Mouse (Mus musculus) kidney, embryonic 14.5 days (tissue): Measurements from ENCODE around the gene Mcfd2. TPM values are rescaled to one million over a fixed set of nuclear protein-coding genes. Genes with fewer than 3 reads are reported as not detected.

Experiments
- ATAC-seq: fragments of 200-750 bp; cut with Nextera tagmentation; 2 replicates; pipeline ENCODE4 v1.8.0; 2017; ENCODE audit warnings: moderate number of reproducible peaks, mild to moderate bottlenecking, moderate TSS enrichment, moderate library complexity; ENCODE audit not compliant: low FRiP score, low TSS enrichment
- H3K27ac ChIP-seq: fragments of 300-500 bp; sonication (generic); 2 replicates; pipeline ENCODE4 v1.5.1; 2014; ENCODE audit warnings: low read depth, mild to moderate bottlenecking, low read length, moderate library complexity, mixed read lengths
- H3K27me3 ChIP-seq: fragments of 300-500 bp; sonication (generic); 2 replicates; pipeline ENCODE4 v1.6.1; 2014; ENCODE audit warnings: mild to moderate bottlenecking, low read length; ENCODE audit not compliant: control insufficient read depth, insufficient read depth
- H3K36me3 ChIP-seq: fragments of 300-500 bp; sonication (generic); 2 replicates; pipeline ENCODE4 v1.6.1; 2014; ENCODE audit warnings: low read length, mixed read lengths; ENCODE audit not compliant: control insufficient read depth, insufficient read depth
- H3K4me1 ChIP-seq: fragments of 300-500 bp; sonication (generic); 2 replicates; pipeline ENCODE4 v1.6.1; 2014; ENCODE audit warnings: low read length, mixed read lengths; ENCODE audit not compliant: control insufficient read depth, insufficient read depth
- H3K4me2 ChIP-seq: fragments of 300-500 bp; sonication (generic); replicated peaks from 2 replicates; pipeline ENCODE4 v1.6.1; 2014; ENCODE audit warnings: low read depth, mild to moderate bottlenecking, low read length
- H3K4me3 ChIP-seq: fragments of 300-500 bp; sonication (generic); 2 replicates; pipeline ENCODE4 v1.5.1; 2014; ENCODE audit warnings: mild to moderate bottlenecking, low read length
- H3K9ac ChIP-seq: fragments of 300-500 bp; sonication (generic); 2 replicates; pipeline ENCODE4 v1.6.1; 2014; ENCODE audit warnings: low read depth, mild to moderate bottlenecking, low read length, moderate library complexity
- H3K9me3 ChIP-seq: fragments of 300-500 bp; sonication (generic); 2 replicates; pipeline ENCODE4 v1.6.1; 2016; ENCODE audit warnings: low read length; ENCODE audit not compliant: control insufficient read depth
- WGBS: fragments of 180-500 bp; shearing (Covaris S2); extraction: QIAGEN DNeasy Blood & Tissue Kit; methylation state at CpG from one replicate; pipeline ENCODE4 v1.1.7; 2014; 5-methylcytosine and 5-hydroxymethylcytosine counted together
- polyA plus RNA-seq: library from polyadenylated mRNA; unstranded; fragments of >200 nt; fragmentation: Nextera tagmentation; extraction: Ambion mirVana; gene quantifications from 2 replicates; pipeline ENCODE4 v1.2.1, GENCODE M21; 2014

The Mcfd2 gene
- polyA plus RNA-seq, 1 experiment from 2014 or later = 104 TPM

DNA sequence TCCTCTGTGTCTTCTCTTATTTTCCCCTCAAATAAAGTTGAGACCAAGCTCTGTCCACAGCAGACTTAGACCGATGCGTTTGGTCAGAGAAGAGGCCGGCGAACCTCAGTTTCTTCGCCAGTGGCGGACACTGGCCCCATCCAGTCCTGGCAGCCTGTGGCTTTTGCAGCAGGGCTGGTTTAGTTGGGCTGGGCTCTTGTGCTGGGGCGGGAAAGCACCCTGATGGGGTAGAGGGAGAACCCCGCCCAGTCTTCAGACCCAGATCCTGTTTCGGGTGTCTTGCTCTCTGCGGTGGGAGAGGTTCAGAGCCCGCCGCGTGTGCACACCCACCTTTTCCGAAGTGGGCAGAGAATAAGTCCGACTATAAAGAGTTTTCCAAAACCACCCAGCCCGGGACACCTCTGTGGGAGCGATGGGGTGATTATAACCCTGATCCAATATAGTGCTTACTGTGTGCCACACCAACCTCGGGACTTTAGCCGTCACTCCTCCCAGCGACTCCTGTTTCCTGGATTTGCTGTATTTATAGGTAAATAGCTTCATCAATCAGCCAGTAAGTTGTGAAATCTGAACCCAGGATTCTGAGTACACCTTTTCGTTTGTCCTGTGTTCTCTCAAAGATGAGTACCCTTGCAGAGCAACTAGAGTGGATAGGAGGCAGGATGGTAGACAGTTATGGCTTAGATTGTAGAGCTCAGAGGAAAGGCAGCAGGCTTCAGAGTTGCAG, 18.2 kb upstream of the Mcfd2 start:
- H3K27ac ChIP-seq = no peak overlapping the region
- peaks cover 8% of the 10 kb centered on the region for H3K27me3 ChIP-seq
- H3K9me3 ChIP-seq = no peaks in the 10 kb centered on the region
- H3K4me1 ChIP-seq = peaks cover 6% of the 10 kb centered on the region; the same call in 1 of the 2 replicates
- no peak for ATAC-seq
- WGBS = 6% methylated on average over 21 of the region's 21 CpGs
- no peaks in the 10 kb centered on the region for H3K36me3 ChIP-seq
- peak overlapping the region; percentile 78; the same call in 1 of the 2 replicates for H3K9ac ChIP-seq
- H3K4me3 ChIP-seq = peak overlapping the region; percentile 76
- peak overlapping the region; percentile 99 for H3K4me2 ChIP-seq

- peak overlapping the region; percentile 78 for H3K9ac ChIP-seq
- under 1% methylated on average over 56 of the region's 56 CpGs for WGBS
- peaks cover 6% of the 10 kb centered on the region; the same call in 1 of the 2 replicates for H3K4me1 ChIP-seq
- H3K36me3 ChIP-seq = no peaks in the 10 kb centered on the region
- ATAC-seq = 0 out of 2 replicates have a peak, but pooled peaks have one; percentile 30
- H3K27me3 ChIP-seq = peaks cover 8% of the 10 kb centered on the region
- no peaks in the 10 kb centered on the region for H3K9me3 ChIP-seq
- peak overlapping the region; percentile 99 for H3K4me2 ChIP-seq
- H3K4me3 ChIP-seq = peak overlapping the region; percentile 76
- peak overlapping the region; percentile 76 for H3K27ac ChIP-seq
Observed at GRCm38 (mm10) chr17:87283055-87283754, 17.5 kb upstream of the Mcfd2 start.

GRCm38 (mm10) chr17:87282706-87283053, 16.9 kb upstream of the Mcfd2 start, which contains the start of gene Ttc7:
Gene Ttc7 (plus strand): TSS chr17:87282886.
- Histone ChIP-seq H3K27ac (peak within 1 kb of the TSS; percentile 92), H3K27me3 (peaks cover 8% of the 10 kb centered on the region), H3K36me3 (no peaks in the 10 kb centered on the region), H3K4me2 (peak within 1 kb of the TSS; percentile 99), H3K9me3 (no peaks in the 10 kb centered on the region), H3K9ac (peak within 1 kb of the TSS; percentile 78), H3K4me3 (peak within 1 kb of the TSS; percentile 76), H3K4me1 (peaks cover 6% of the 10 kb centered on the region; the same call in 1 of the 2 replicates)
- peak; percentile 94 for ATAC-seq
- WGBS = under 1% methylated on average over 34 of the region's 38 CpGs

- Histone ChIP-seq H3K36me3 (no peaks in the 10 kb centered on the region), H3K4me2 (peak overlapping the region; percentile 99), H3K4me1 (peaks cover 6% of the 10 kb centered on the region; the same call in 1 of the 2 replicates), H3K4me3 (peak overlapping the region; percentile 76), H3K27ac (peak overlapping the region; percentile 92), H3K9ac (peak overlapping the region; percentile 78), H3K9me3 (no peaks in the 10 kb centered on the region), H3K27me3 (peaks cover 8% of the 10 kb centered on the region)
- ATAC-seq = peak; percentile 84
- under 1% methylated on average over 42 of the region's 44 CpGs for WGBS
Observed at GRCm38 (mm10) chr17:87282007-87282705, 16.4 kb upstream of the Mcfd2 start.

GRCm38 (mm10) chr17:87275363-87276341, 9.9 kb upstream of the Mcfd2 start:
- Histone ChIP-seq H3K36me3 (no peaks in the 10 kb centered on the region), H3K4me3 (no peak overlapping the region), H3K4me1 (no peaks in the 10 kb centered on the region), H3K4me2 (no peak overlapping the region), H3K9ac (no peak overlapping the region), H3K27ac (no peak overlapping the region), H3K9me3 (no peaks in the 10 kb centered on the region; the same call in 1 of the 2 replicates), H3K27me3 (no peaks in the 10 kb centered on the region)
- WGBS = 55% methylated on average over 15 of the region's 15 CpGs
- ATAC-seq = no peak

- Histone ChIP-seq H3K4me3 (no peak overlapping the region), H3K9ac (no peak overlapping the region), H3K4me2 (no peak overlapping the region), H3K27me3 (no peaks in the 10 kb centered on the region), H3K27ac (no peak overlapping the region), H3K36me3 (no peaks in the 10 kb centered on the region), H3K9me3 (no peaks in the 10 kb centered on the region; the same call in 1 of the 2 replicates), H3K4me1 (peaks cover 7% of the 10 kb centered on the region)
- WGBS = 76% methylated on average over 6 of the region's 6 CpGs
- ATAC-seq = no peak
Observed at GRCm38 (mm10) chr17:87269454-87269853, 3.7 kb upstream of the Mcfd2 start.

DNA sequence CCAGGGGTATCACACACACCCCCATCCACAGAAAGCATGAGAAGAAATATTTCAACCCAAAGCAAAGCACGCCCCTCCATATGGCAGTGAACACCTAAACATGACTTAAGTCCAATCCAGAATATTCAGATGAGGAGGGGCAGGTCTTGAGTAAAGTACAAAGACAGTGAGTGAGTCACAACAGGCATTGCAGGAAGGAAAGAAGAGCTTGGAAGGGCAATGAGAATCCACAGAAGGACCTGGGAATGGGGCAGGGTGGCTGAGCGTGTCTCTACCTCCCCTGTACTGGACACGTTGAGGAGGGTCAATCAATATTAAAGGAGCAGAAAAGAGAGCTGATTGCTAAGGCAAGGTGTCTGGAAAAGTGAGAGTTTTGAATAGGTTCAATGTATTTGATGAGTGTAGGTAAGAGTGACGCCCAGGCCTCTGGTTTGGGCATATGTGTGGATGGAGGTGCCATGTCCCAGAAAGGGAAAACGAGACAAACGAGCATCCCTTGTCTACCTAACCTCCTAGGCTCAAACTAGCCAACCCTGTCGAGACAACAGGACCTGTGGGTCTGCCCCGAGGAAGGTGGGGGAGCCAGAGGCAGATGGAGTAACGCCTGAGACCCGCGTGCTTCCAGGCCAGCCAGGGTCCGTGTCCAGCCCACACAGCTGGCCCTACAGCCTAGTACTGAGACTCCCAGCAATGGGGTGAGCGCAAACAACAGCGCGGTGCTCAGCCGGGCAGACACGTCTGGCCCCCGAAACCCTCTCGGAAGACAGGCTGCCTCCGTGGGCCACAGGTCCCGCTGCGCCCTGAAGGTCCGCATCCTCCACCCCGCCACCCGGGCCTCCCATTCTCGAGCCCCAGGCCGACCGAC, 576 bp downstream of the Mcfd2 start:
- H3K9me3 ChIP-seq = no peaks in the 10 kb centered on the region; the same call in 1 of the 2 replicates
- ATAC-seq = peak; percentile 81
- no peaks in the 10 kb centered on the region for H3K27me3 ChIP-seq
- H3K4me1 ChIP-seq = peaks cover 11% of the 10 kb centered on the region
- 6% methylated on average over 28 of the region's 28 CpGs for WGBS
- H3K27ac ChIP-seq = peak overlapping the region; percentile 33; the same call in 1 of the 2 replicates
- H3K4me2 ChIP-seq = peak overlapping the region; percentile 78
- peak overlapping the region; percentile 89 for H3K4me3 ChIP-seq
- peak overlapping the region; percentile 88 for H3K9ac ChIP-seq
- H3K36me3 ChIP-seq = peaks cover 6% of the 10 kb centered on the region; the same call in 1 of the 2 replicates
